ENCODE assay signal across 9 mouse cellular contexts in genomic region chr6:37589340-37589962, GRCm38 (mm10). TPM values are rescaled to one million over a fixed set of nuclear protein-coding genes. Genes with fewer than 3 reads are reported as not detected.
DNase-seq lines count a peak whose midpoint lies in the region; ATAC-seq and TF ChIP-seq lines count a peak whose summit lies in the region.
"Had no signal": no experiment of that assay in that cellular context is flagged by ENCODE, and none has a peak within 500 bp of the region (broad histone marks: within the 10 kb centered on the region; RNA-seq: fewer than 3 reads in every experiment).

No protein-coding gene starts in this region.

- WGBS in embryonic facial prominence, embryonic 15.5 days, result 31% methylated on average over 4 of the region's 4 CpGs
- 30% methylated on average over 4 of the region's 4 CpGs for WGBS in heart, postnatal 0 days
- WGBS in lung, adult 2 months, result 34% methylated on average over 4 of the region's 4 CpGs
- 5% methylated on average over 4 of the region's 4 CpGs for WGBS in neural tube, embryonic 15.5 days

- H3K4me3 ChIP-seq in embryonic facial prominence, embryonic 15.5 days (replicated peaks), result no peak overlapping the region
- no peak overlapping the region for H3K4me3 ChIP-seq in heart, postnatal 0 days (ENCODE audit: low read depth, low read length)
- no peak overlapping the region for H3K4me3 ChIP-seq in lung, adult 2 months (replicated peaks; ENCODE audit: extremely low read depth, low read depth, low read length)
- no peak overlapping the region for H3K4me3 ChIP-seq in neural tube, embryonic 15.5 days (replicated peaks)
- H3K4me3 ChIP-seq: limb, embryonic 13.5 days had no signal

- peak; percentile 43; the same call in 1 of the 2 replicates for ATAC-seq in embryonic facial prominence, embryonic 15.5 days (ENCODE audit: insufficient number of reproducible peaks, low FRiP score, low TSS enrichment, low read depth)
- 0 out of 2 replicates have a peak, but pooled peaks have one; percentile 30 for ATAC-seq in heart, postnatal 0 days (ENCODE audit: insufficient read depth, low read depth)
- peak; percentile 88 for ATAC-seq in neural tube, embryonic 15.5 days (ENCODE audit: low FRiP score)

- no peaks in the 10 kb centered on the region for H3K4me1 ChIP-seq in embryonic facial prominence, embryonic 15.5 days
- H3K4me1 ChIP-seq in heart, postnatal 0 days (ENCODE audit: control insufficient read depth, insufficient read depth), result peaks cover 13% of the 10 kb centered on the region
- peaks cover 4% of the 10 kb centered on the region for H3K4me1 ChIP-seq in lung, adult 2 months (ENCODE audit: control insufficient read depth, insufficient read depth, low read length)
- peaks cover 26% of the 10 kb centered on the region for H3K4me1 ChIP-seq in neural tube, embryonic 15.5 days

- no peak for TF ChIP-seq POLR2A in lung, adult 2 months (IDR thresholded peaks at IDR 0.05; ENCODE audit: borderline replicate concordance, extremely low read depth, low read depth, low read length)

- peak; percentile 97 for DNase-seq in ES-CJ7 (ENCODE audit: low read depth, low spot score)
- peak; percentile 91 for DNase-seq in brain, adult 2 months (ENCODE audit: low read depth, low spot score)
- DNase-seq in heart, postnatal 0 days (ENCODE audit: low spot score), result peak; percentile 67
- peak; percentile 76 to 85 for DNase-seq in kidney, postnatal 25 days
- peak; percentile 41 for DNase-seq in lung, adult 2 months
- DNase-seq in thymus, adult 18-20 months, result peak; percentile 48 to 57

- H3K27ac ChIP-seq in embryonic facial prominence, embryonic 15.5 days (replicated peaks), result no peak overlapping the region
- H3K27ac ChIP-seq in heart, postnatal 0 days (ENCODE audit: low read depth), result no peak overlapping the region
- H3K27ac ChIP-seq in neural tube, embryonic 15.5 days (replicated peaks), result peak overlapping the region; percentile 72
- H3K27ac ChIP-seq: limb, embryonic 13.5 days had no signal

- H3K9ac ChIP-seq in embryonic facial prominence, embryonic 15.5 days, result no peak overlapping the region
- H3K9ac ChIP-seq in heart, postnatal 0 days (replicated peaks; ENCODE audit: low read depth, low read length), result no peak overlapping the region
- no peak overlapping the region for H3K9ac ChIP-seq in neural tube, embryonic 15.5 days (replicated peaks)
- H3K9ac ChIP-seq: limb, embryonic 13.5 days had no signal

- TF ChIP-seq CTCF in heart, postnatal 0 days (IDR thresholded peaks at IDR 0.05; ENCODE audit: low read depth), result peak; percentile 61
- peak; percentile 86 for TF ChIP-seq CTCF in lung, adult 2 months (IDR thresholded peaks at IDR 0.05; ENCODE audit: insufficient read depth, low read length)

- H3K27me3 ChIP-seq in embryonic facial prominence, embryonic 15.5 days, result no peaks in the 10 kb centered on the region
- H3K27me3 ChIP-seq in heart, postnatal 0 days (ENCODE audit: control insufficient read depth, insufficient read depth, low read length), result no peaks in the 10 kb centered on the region
- H3K27me3 ChIP-seq in neural tube, embryonic 15.5 days (replicated peaks), result no peaks in the 10 kb centered on the region
- H3K27me3 ChIP-seq: limb, embryonic 13.5 days had no signal

- no peak overlapping the region for H3K4me2 ChIP-seq in embryonic facial prominence, embryonic 15.5 days (replicated peaks)
- no peak overlapping the region for H3K4me2 ChIP-seq in heart, postnatal 0 days (ENCODE audit: low read depth, low read length)
- no peak overlapping the region for H3K4me2 ChIP-seq in neural tube, embryonic 15.5 days
- H3K4me2 ChIP-seq: limb, embryonic 13.5 days had no signal

- H3K9me3 ChIP-seq in embryonic facial prominence, embryonic 15.5 days (replicated peaks), result no peaks in the 10 kb centered on the region
- no peaks in the 10 kb centered on the region for H3K9me3 ChIP-seq in heart, postnatal 0 days (replicated peaks; ENCODE audit: control insufficient read depth, low read length)
- no peaks in the 10 kb centered on the region for H3K9me3 ChIP-seq in neural tube, embryonic 15.5 days (replicated peaks)
- H3K9me3 ChIP-seq: limb, embryonic 13.5 days had no signal

- no peak for TF ChIP-seq EP300 in heart, postnatal 0 days (IDR thresholded peaks at IDR 0.05; ENCODE audit: low read depth)

- no peaks in the 10 kb centered on the region for H3K36me3 ChIP-seq in embryonic facial prominence, embryonic 15.5 days
- H3K36me3 ChIP-seq in heart, postnatal 0 days (replicated peaks; ENCODE audit: control insufficient read depth, insufficient read depth, low read length), result no peaks in the 10 kb centered on the region
- no peaks in the 10 kb centered on the region for H3K36me3 ChIP-seq in neural tube, embryonic 15.5 days
- H3K36me3 ChIP-seq: limb, embryonic 13.5 days had no signal

RNA-seq across cellular contexts. Expression of gene Akr1d1, which starts 59.5 kb away (rescaled TPM):
- 0.17 and 0.21 TPM in 2 replicates for polyA plus RNA-seq in embryonic facial prominence, embryonic 15.5 days (2015; fragmentation: Nextera tagmentation; extraction: Ambion mirVana)
- not detected in 2 replicates for total RNA-seq in heart, postnatal 0 days (2014; rRNA removed; ENCODE audit: low replicate concordance)
- polyA plus RNA-seq in heart, postnatal 0 days (2015; fragmentation: Nextera tagmentation; extraction: Ambion mirVana), result not detected in 2 replicates
- 0.04 TPM in 1 of 2 replicates, not detected in the other for polyA plus RNA-seq in lung, adult 2 months (2012; rRNA removed)
- 0.13 TPM in 1 of 2 replicates, not detected in the other for polyA plus RNA-seq in neural tube, embryonic 15.5 days (2015; fragmentation: Nextera tagmentation; extraction: Ambion mirVana)
- polyA plus RNA-seq: limb, embryonic 13.5 days had no signal

Comparison
In these comparisons a context has a peak if more than half of its experiments do, and no peak if none do; other contexts are left out.
1. DNase-seq: peak in every context shown above with its lines; median percentile 97 in ES-CJ7; 91 in brain, adult 2 months; 80 in kidney, postnatal 25 days; 67 in heart, postnatal 0 days; 52 in thymus, adult 18-20 months; 41 in lung, adult 2 months.
2. ATAC-seq: peak in every context shown above with its lines; median percentile 88 in neural tube, embryonic 15.5 days; 43 in embryonic facial prominence, embryonic 15.5 days; 30 in heart, postnatal 0 days.